Mouse (Mus musculus): Measurements from ENCODE around the gene Car4.

DNA sequence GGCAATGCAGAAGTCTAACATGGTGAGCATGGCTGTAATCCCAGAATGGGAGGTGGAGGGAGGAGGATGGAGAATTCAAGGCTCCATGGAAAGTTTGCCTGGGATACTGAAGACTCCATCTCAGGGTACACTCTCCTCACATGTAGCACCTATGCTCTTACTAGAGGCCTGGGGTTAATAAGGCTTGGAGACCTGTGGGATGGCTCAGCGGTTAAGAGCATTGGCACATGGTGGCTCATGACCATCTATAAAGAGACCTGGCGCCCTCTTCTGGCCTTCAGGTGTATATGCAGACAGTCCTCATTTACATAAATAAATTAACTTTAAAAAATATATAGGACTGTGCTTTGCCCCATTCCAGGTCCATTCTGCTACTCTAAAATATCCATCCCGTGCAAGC is 38.3 kb upstream of the Car4 start:
- no peak for TF ChIP-seq MYOD1 (IDR thresholded peaks at IDR 0.05; ENCODE audit: control insufficient read depth, insufficient read length, low read depth)
- TF ChIP-seq MAX (IDR thresholded peaks at IDR 0.05): no peak
- no peak for TF ChIP-seq CTCF (IDR thresholded peaks at IDR 0.05; ENCODE audit: control insufficient read depth, insufficient read depth, insufficient read length)
